Mouse (Mus musculus) heart, embryonic 12.5 days (tissue): ENCODE data around the gene Dusp1. TPM values are rescaled to one million over a fixed set of nuclear protein-coding genes. Genes with fewer than 3 reads are reported as not detected.

Experiments used
- ATAC-seq: fragments of 200-750 bp; cut with Nextera tagmentation; 2 replicates; pipeline ENCODE4 v1.8.0; 2017; ENCODE audit warnings: moderate TSS enrichment, moderate library complexity; ENCODE audit not compliant: insufficient number of reproducible peaks, low FRiP score
- H3K27ac ChIP-seq: fragments of 300-500 bp; sonication (generic); 2 replicates; pipeline ENCODE4 v1.5.1; 2016; ENCODE audit warnings: mild to moderate bottlenecking, moderate library complexity; ENCODE audit not compliant: poor library complexity, severe bottlenecking
- H3K27me3 ChIP-seq: fragments of 300-500 bp; sonication (generic); replicated peaks from 2 replicates; pipeline ENCODE4 v1.6.1; 2016; ENCODE audit warnings: mild to moderate bottlenecking, moderate library complexity
- H3K36me3 ChIP-seq: fragments of 300-500 bp; sonication (generic); 2 replicates; pipeline ENCODE4 v1.6.1; 2016; ENCODE audit warnings: mild to moderate bottlenecking, moderate library complexity
- H3K4me1 ChIP-seq: fragments of 300-500 bp; sonication (generic); replicated peaks from 2 replicates; pipeline ENCODE4 v1.6.1; 2016; ENCODE audit warnings: mild to moderate bottlenecking
- H3K4me2 ChIP-seq: fragments of 300-500 bp; sonication (generic); 2 replicates; pipeline ENCODE4 v1.6.1; 2016; ENCODE audit warnings: mild to moderate bottlenecking, moderate library complexity
- H3K4me3 ChIP-seq: fragments of 300-500 bp; sonication (generic); 2 replicates; pipeline ENCODE4 v1.5.1; 2016; ENCODE audit warnings: mild to moderate bottlenecking
- H3K9ac ChIP-seq: fragments of 300-500 bp; sonication (generic); 2 replicates; pipeline ENCODE4 v1.6.1; 2016; ENCODE audit warnings: mild to moderate bottlenecking, moderate library complexity
- H3K9me3 ChIP-seq: fragments of 300-500 bp; sonication (generic); replicated peaks from 2 replicates; pipeline ENCODE4 v1.6.1; 2016; ENCODE audit warnings: mild to moderate bottlenecking, moderate library complexity
- WGBS: fragments of 180-500 bp; shearing (Covaris S2); methylation state at CpG from one replicate; pipeline ENCODE4 v1.1.7; 2016; 5-methylcytosine and 5-hydroxymethylcytosine counted together
- polyA plus RNA-seq: library from polyadenylated mRNA; unstranded; fragments of >200 nt; fragmentation: Nextera tagmentation; extraction: Ambion mirVana; gene quantifications from 2 replicates; pipeline ENCODE4 v1.2.1, GENCODE M21; 2016

Dusp1 gene
- polyA plus RNA-seq, 1 experiment from 2014 or later, result 36.2 TPM

GRCm38 (mm10) chr17:26510146-26511045, 51.5 kb downstream of the Dusp1 start:
- peaks cover 67% of the 10 kb centered on the region for H3K4me1 ChIP-seq
- WGBS, result 78% methylated on average over 15 of the region's 15 CpGs
- no peak overlapping the region for H3K27ac ChIP-seq
- H3K36me3 ChIP-seq, result peaks cover 10% of the 10 kb centered on the region; the same call in 1 of the 2 replicates
- H3K9me3 ChIP-seq, result no peaks in the 10 kb centered on the region
- ATAC-seq, result no peak
- no peak overlapping the region for H3K4me2 ChIP-seq
- no peak overlapping the region for H3K4me3 ChIP-seq
- H3K9ac ChIP-seq, result 0 out of 2 replicates have a peak overlapping the region, but pooled peaks have one; percentile 9
- no peaks in the 10 kb centered on the region for H3K27me3 ChIP-seq

GRCm38 (mm10) chr17:26508961-26509771, 52.8 kb downstream of the Dusp1 start:
- ATAC-seq, result peak; percentile 16
- Histone ChIP-seq H3K27me3 (no peaks in the 10 kb centered on the region), H3K4me2 (peak overlapping the region; percentile 73), H3K9me3 (no peaks in the 10 kb centered on the region), H3K9ac (peak overlapping the region; percentile 80), H3K27ac (peak overlapping the region; percentile 99), H3K4me3 (peak overlapping the region; percentile 77), H3K36me3 (peaks cover 15% of the 10 kb centered on the region; the same call in 1 of the 2 replicates), H3K4me1 (peaks cover 70% of the 10 kb centered on the region)
- WGBS, result 26% methylated on average over 25 of the region's 25 CpGs

- H3K9ac ChIP-seq, result peak overlapping the region; percentile 97
- peaks cover 15% of the 10 kb centered on the region; the same call in 1 of the 2 replicates for H3K36me3 ChIP-seq
- no peaks in the 10 kb centered on the region for H3K9me3 ChIP-seq
- H3K4me1 ChIP-seq, result peaks cover 70% of the 10 kb centered on the region
- 0% methylated on average over 58 of the region's 58 CpGs for WGBS
- H3K27ac ChIP-seq, result peak overlapping the region; percentile 99
- H3K4me2 ChIP-seq, result peak overlapping the region; percentile 73
- peak; percentile 91 for ATAC-seq
- H3K4me3 ChIP-seq, result peak overlapping the region; percentile 77
- H3K27me3 ChIP-seq, result no peaks in the 10 kb centered on the region
Measured at GRCm38 (mm10) chr17:26508345-26508960, 53.5 kb downstream of the Dusp1 start.

- peaks cover 15% of the 10 kb centered on the region; the same call in 1 of the 2 replicates for H3K36me3 ChIP-seq
- H3K27ac ChIP-seq, result peak overlapping the region; percentile 99
- H3K9me3 ChIP-seq, result no peaks in the 10 kb centered on the region
- H3K27me3 ChIP-seq, result no peaks in the 10 kb centered on the region
- peaks cover 70% of the 10 kb centered on the region for H3K4me1 ChIP-seq
- H3K9ac ChIP-seq, result peak overlapping the region; percentile 97
- peak overlapping the region; percentile 77 for H3K4me3 ChIP-seq
- H3K4me2 ChIP-seq, result peak overlapping the region; percentile 73
- ATAC-seq, result peak; percentile 86
- under 1% methylated on average over 46 of the region's 46 CpGs for WGBS
Measured at GRCm38 (mm10) chr17:26507966-26508344, 54.0 kb downstream of the Dusp1 start.

- 0 out of 2 replicates have a peak, but pooled peaks have one; percentile 16 for ATAC-seq
Measured at GRCm38 (mm10) chr17:26506997-26507871, 54.7 kb downstream of the Dusp1 start.

GRCm38 (mm10) chr17:26506031-26506641, 55.8 kb downstream of the Dusp1 start:
- Histone ChIP-seq H3K9me3 (no peaks in the 10 kb centered on the region), H3K27me3 (no peaks in the 10 kb centered on the region), H3K36me3 (peaks cover 15% of the 10 kb centered on the region; the same call in 1 of the 2 replicates), H3K4me2 (peak overlapping the region; percentile 73), H3K27ac (peak overlapping the region; percentile 17), H3K9ac (peak overlapping the region; percentile 97), H3K4me1 (peaks cover 65% of the 10 kb centered on the region), H3K4me3 (peak overlapping the region; percentile 77)
- no peak for ATAC-seq
- 64% methylated on average over 14 of the region's 14 CpGs for WGBS

More at GRCm38 (mm10) chr17:26506997-26507871, 54.7 kb downstream of the Dusp1 start:
- Histone ChIP-seq H3K4me1 (peaks cover 70% of the 10 kb centered on the region), H3K9ac (peak overlapping the region; percentile 97), H3K4me2 (peak overlapping the region; percentile 73), H3K27ac (peak overlapping the region; percentile 99), H3K4me3 (peak overlapping the region; percentile 77), H3K27me3 (no peaks in the 10 kb centered on the region), H3K36me3 (peaks cover 15% of the 10 kb centered on the region; the same call in 1 of the 2 replicates), H3K9me3 (no peaks in the 10 kb centered on the region)
- WGBS, result 17% methylated on average over 24 of the region's 24 CpGs

GRCm38 (mm10) chr17:26505181-26505581, 56.7 kb downstream of the Dusp1 start:
- H3K9me3 ChIP-seq, result no peaks in the 10 kb centered on the region
- 68% methylated on average over 3 of the region's 3 CpGs for WGBS
- ATAC-seq, result no peak
- H3K27me3 ChIP-seq, result no peaks in the 10 kb centered on the region
- H3K4me2 ChIP-seq, result peak overlapping the region; percentile 38
- H3K9ac ChIP-seq, result peak overlapping the region; percentile 46; the same call in 1 of the 2 replicates
- peaks cover 15% of the 10 kb centered on the region; the same call in 1 of the 2 replicates for H3K36me3 ChIP-seq
- H3K27ac ChIP-seq, result peak overlapping the region; percentile 65
- H3K4me3 ChIP-seq, result no peak overlapping the region
- peaks cover 58% of the 10 kb centered on the region for H3K4me1 ChIP-seq

- H3K36me3 ChIP-seq, result peaks cover 15% of the 10 kb centered on the region; the same call in 1 of the 2 replicates
- no peaks in the 10 kb centered on the region for H3K9me3 ChIP-seq
- H3K4me3 ChIP-seq, result no peak overlapping the region
- H3K27me3 ChIP-seq, result no peaks in the 10 kb centered on the region
- 17% methylated on average over 11 of the region's 11 CpGs for WGBS
- no peak for ATAC-seq
- peak overlapping the region; percentile 33; the same call in 1 of the 2 replicates for H3K9ac ChIP-seq
- H3K4me1 ChIP-seq, result peaks cover 50% of the 10 kb centered on the region
- H3K27ac ChIP-seq, result peak overlapping the region; percentile 90
- peak overlapping the region; percentile 62 for H3K4me2 ChIP-seq
Measured at GRCm38 (mm10) chr17:26503981-26504671, 57.8 kb downstream of the Dusp1 start.
